Mouse (Mus musculus) Muller cell, postnatal 12 days (primary cell): Measurements from ENCODE around the gene Fam166a.

ENCODE experiments used
- DNase-seq: peaks from one replicate; pipeline ENCODE4 v3.0.0-alpha.2; 2015; ENCODE audit errors: inconsistent ontology term

Gene Fam166a

DNA sequence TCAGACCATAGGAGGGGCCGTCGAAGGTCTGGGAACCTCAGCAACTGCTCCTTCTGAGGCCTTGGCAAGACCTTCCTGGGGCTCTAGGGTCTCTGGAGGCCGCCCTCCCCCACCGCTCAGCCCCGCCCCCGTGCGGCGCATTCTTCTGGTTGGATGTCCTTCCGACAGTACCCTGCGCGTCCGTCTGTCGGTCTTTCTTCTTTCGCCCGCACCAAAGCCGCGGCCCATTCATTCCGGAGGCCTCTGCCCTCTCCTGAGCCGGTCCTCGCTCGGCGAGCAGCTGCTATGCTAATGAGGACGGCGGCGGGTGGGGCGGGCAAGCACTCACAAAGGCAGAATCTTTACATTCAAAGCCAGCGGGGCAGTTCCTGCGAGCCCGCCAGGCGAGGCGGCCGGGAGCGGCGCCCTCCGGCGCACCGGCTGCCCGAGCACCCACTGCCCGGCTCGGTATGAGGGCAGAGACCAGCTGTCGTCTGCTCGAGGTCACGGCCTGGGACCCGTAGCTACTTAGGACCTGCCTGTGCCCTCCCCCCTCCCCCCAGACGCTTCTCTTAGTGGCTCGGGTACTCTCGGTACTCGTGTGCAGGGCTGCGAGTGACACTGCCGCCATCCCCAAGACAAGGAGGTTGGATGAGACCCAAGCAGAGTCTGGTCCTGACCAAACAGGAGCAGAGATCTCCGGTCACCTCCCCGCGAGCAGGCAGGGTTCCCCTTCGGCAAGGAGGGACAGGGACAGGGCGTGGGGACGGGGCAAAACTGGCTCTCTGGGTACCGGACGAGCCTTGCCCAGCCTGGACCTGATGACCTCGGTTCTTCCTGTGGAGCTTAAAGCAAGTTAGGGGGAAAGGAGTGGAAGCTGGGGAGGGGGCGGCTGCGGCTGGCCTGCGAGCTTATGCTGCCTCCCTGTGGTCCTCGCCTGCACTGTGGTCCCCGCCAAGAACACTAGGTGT is 32.6 kb upstream of the Fam166a start:
- peak; percentile 81 for DNase-seq

DNA sequence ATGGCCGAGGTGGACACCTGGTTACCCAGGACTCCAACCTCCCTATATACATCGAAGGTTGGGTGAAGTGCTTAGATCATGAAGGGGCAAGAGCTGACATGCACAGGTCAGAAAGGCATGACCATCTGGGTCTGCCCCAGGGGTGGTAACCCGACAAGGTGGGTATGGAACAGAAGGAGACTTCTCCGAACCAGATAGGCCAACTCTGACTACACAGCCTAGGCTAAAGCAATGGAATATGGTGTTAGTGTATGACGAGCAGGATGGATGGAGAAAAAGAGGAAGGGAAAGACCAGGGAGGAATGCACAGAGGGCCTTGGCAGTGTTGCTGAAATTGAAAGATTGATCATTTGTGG is 32.0 kb upstream of the Fam166a start:
- DNase-seq: no peak

DNA sequence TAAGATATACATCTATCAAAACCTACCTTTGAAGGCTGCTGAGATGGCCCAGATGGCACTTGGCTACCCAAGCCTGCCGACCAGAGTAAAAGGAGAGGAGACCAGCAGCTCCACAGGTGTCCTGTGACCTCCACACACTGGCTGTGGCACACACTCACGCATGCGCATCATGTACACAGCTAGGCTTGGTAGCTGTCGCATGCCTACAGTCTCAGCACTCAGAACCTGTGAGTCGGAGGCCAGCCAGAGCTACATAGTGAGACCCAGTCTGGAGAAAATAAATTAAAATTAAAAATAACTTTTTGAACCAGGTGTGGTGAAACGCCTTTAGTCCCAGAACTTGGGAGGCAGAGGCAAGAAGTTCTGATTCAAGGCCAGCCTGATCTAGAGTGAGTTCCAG is 30.7 kb upstream of the Fam166a start:
- DNase-seq: no peak

DNA sequence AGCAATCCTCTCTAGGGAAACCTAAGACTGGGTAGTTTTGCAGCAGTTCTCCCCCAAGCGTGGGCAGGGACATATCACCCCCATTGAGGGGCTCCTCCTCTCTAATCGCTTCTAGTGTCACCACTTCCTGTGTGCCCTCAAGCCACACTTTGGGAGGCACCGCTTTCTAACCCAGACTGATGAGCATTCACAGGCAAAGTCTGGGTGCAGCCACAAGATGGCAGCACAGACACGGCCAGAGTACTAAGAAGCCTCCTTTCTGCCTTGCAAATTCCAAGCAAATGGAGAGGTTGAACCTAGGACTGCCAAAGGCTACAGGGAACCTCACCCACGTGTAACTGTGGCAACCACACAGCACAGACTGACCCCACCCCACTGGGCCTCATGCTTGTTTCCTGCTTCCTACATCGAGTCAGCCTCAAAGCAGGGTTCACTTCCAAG is 25.2 kb upstream of the Fam166a start:
- DNase-seq: peak; percentile 79

DNA sequence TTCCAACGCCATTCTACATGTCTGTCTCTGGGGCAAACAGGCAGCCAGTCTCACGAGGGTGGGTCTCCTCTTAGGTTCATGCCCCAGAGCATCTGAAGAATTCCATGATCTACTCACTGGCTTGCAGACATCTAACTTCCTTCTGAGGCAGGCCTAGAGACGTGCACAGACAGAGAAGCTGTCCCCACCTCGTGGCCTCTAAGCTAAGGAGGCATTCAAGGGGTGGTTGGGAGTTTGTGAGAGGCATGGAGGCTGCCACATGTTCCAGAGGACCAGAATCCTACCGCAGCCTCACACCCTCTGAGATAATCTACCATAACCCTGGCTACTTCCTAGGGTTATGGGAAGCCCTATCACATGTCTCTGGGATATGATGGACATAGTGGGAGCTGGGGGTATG is 24.5 kb upstream of the Fam166a start:
- no peak for DNase-seq

DNA sequence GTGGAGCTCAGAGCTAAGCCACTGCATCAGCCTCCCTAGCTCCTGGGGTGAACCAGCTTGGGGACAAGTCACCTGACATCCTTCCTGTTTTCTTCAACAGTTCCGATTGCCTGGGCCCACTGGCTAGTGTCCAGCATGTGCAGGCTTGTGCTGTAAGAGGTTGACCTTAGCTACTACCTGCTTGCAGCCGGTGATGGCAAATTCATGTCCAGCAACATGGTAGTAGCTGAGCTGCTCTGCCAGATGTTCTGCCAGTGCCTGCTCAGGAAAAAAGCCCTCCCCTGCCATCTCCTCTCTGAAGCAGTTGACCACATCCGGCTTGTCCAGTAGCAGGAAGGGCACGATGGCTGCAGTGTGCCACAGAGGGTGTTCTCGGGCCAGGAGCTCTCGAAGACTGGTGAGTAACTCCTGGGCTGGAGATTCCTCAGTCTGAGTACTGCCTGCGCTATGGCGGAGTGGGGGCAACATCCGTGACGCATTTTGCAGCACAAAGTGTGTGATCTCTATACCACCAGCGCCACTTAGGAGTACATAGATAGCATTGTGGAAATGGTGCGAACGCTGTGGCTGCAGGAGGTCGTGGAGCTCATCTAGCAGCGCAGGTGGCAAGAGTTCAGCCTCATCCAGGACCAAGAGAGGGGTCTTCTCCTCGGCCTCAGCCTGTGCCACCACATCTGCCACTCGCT is 23.9 kb upstream of the Fam166a start:
- DNase-seq: no peak

DNA sequence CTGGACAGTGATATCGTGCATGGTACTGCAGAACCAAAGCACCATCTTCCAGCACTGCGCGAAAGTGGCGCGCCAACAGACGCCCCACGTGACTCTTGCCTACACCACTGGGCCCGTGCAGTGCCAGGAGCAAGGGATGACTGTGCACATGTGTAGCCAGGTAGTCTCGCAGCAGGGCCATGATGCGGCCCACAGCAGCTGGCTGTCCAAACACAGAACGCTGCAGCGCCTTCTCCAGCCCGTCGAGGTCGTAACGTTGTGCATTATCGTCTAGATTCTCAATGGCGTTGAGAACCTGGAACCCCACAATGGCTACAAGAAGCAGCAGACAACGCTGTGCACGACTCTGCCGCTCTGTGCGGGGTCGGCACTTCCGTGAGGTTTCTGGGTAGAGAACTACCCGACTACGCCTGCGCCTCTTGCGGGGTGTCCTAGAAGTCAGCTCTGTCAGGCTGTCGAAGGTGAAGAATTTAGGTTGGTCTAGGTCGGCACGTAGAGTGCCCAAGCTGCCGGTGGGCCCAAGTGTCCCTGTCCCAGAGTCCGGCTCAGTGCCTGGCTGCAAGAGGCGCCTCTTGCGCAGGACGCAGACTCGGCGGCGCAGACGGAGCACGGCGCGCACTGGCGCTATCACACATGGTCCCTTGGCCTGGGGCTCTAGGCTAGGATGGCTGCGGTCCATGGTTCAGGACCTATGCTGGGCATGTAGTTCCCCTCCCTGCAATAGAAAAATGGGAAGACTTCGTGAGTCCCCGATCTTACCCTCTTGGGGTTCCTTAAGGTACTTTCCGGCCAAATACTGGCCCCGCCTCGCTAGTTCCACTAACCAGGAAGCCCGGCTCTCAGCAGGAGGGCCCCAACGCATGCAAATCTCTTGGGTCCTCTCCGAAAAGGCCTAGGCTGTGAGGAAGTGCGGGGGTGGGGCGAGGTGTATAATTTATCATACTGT is 23.1 kb upstream of the Fam166a start:
- no peak for DNase-seq

DNA sequence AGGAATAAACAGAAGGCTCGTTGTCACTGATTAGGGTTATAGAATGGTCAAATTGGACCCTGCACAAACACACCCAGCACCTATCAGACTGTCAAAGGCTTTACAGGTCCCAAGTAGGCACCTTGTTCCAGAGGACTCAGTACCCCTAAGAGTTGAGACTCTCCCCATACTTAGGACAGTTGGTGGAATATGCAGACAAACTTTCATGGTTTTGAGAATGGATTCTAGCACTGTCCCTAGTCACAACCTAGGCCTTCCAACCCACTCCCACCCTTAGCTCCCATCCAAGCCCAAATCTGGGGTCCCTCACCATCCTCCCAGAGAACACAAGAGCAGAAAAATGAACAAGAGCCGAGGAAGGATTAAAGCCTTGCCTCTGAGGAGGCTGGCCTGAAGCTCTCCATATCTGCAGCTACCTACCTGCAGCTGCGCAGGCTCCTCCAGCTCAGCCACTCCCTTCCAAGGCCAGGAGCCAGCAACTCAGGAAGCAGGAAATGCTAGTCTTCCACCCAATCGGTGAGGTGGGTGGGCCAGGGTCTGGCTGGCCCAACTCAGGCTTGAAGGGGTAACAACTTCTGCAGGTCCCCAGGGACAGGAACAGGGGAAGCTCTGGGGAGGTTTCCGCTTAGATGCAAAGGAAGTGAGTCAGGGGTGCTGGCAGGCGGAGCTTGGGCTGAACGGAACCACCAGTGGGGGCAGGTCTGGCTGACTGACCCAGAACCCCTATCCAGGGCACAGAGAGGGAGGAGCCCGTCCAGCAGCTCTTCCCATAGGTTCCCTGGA is 22.2 kb upstream of the Fam166a start, which contains the start of gene Tor4a:
Tor4a (minus strand) TSS at position 715 of the 783 bp plus-strand sequence.
- DNase-seq: peak; percentile 81

DNA sequence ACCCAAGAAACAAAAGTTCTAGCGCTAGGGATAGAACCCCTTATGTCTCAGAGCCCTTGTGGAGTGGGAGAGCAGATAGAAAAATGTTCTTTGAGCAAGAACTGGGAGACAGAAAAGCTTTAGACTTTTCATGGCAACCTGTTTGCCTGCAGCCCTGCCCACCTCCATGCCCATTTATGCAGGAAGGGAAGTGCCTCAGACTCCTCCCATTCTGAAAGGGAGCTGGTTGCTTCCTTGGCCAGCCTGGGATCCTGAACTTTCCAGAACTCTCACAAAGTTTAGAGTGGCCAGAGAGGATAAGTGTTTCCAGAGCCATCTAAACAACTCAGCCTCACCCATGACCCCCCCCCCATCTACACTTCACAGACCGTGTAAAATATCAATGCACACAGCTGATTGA is 21.4 kb upstream of the Fam166a start:
- DNase-seq: no peak

DNA sequence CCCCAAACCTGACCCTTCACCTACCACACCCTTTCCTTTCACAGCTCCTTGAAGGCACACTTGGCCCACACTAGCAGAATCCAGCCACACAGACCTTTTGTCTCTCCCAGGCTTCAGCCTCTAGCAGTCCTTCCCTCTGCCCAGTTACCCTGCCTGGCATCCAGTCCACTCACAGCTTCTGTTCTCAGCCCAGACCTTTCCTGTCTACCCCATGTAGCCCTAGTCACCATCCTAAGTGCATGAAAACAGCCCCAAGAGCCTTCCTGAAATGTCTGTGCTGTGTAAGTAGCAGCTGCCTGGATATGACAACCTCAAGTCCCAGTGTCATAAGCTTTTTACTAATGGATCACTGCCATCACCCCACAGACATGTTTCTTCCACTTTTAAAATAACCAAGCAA is 20.6 kb upstream of the Fam166a start:
- no peak for DNase-seq

DNA sequence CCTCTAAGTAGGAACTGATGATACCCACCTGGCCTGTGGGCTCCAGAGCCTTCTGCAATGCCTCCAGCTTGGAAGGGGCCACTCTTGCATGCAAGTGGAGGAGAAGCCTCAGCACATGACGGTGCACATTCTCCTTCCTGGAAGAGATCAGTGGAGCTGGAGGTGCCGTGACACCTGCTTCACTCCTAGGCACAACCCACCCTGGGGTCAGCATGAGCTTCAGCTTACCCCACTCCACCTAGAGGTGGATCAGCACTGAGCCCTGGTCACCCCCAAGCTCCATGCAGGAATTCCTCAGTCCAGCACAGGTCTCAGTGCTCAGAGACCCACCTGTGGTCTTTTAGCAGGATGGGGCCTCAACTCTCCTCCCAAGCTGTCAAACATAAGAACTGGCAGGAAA is 17.9 kb upstream of the Fam166a start:
- DNase-seq: no peak

DNA sequence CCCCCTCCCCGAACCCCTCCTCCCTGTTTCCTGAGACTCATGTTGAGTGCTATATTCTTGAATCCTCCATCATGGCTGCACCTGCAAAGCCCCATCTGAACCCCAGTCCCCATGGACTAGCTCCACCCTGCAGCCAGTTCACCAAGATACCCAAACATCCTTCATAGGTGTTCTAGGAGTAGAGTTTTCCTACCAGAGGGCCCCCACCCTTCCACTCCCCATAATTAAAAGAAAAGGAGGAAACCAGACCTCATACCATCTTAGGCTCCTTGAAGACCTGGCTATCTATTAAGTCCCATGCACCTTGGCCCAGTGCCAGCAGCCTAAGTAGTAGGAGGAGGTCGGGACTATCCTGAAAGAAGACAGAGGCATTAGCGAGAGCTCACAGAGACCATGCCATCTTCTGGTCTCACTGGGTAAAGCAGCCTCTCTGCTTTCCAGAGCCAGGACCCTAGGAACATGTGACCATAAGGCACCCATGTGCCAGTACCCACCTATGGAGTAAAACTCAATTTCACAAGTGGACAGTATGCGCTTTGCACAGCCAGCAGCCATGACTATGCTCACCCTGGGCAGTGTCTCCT is 14.8 kb upstream of the Fam166a start:
- DNase-seq: no peak

DNA sequence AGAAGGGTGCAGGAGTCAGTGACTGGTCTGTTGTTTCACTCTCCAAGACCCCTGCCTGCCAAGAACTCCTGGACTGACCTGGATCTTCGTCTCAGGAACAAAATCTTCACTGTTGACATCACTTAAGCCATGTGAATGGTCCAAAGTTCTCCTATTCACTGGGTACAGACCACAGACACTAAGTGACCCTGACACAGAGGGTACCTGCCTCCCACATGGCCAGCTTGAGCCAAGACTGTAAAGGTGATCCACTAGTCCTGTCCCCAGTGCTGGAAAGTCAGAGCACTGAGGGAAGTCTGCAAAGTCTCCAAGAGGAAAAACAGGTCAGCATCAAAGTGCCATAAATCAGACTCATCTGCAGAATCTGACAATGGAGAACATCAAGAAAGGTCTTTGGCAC is 11.0 kb upstream of the Fam166a start:
- DNase-seq: no peak

DNA sequence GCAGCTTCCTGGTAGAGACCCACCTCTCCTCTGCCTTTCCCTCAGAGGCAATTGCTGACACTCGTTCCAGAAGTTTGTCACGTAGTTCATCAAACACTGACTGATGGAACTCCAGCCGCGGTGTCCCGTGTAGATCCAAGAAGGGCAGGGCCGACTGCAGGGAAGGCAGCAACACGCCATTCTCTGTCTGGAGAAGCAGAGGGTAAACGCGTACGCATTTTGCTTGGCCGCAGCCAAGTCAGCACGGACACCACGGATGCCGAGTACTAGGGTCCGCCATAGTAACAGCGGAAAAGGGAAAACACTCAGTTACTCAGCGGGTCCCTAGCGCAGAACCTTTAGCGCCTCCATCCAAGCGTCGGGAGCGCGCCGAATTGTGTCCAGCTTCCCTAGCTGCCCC is 7.9 kb upstream of the Fam166a start:
- DNase-seq: no peak

DNA sequence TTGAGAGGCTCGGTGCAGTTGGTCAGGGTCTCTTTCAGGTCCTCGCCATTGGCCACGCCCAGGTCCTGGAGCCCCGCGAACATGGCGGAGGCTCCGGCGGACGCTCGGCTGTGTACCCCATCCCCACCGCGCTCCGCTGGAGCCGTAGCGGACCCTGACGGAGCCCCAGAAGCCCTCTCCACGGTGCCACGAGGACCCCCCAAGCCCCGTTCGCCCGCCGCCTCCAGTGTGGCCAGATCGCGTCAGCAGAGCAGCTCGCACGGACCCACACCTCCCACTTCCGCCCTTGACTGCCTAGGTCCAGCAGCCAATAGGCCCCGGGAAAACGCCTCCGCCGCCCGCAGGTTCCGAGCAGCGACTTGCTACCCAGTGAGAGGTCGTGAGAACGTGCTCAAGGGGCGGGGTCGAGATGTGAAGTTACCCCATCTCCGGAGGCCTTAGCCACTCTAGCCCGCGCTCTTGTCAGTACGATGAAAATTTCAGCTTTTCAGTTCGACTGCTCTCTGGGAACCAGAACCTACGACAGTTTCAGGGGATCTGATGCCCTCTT is 7.3 kb upstream of the Fam166a start, which contains the start of gene Nelfb:
Nelfb (minus strand) TSS at position 369 of the 550 bp plus-strand sequence.
- peak; percentile 96 for DNase-seq

DNA sequence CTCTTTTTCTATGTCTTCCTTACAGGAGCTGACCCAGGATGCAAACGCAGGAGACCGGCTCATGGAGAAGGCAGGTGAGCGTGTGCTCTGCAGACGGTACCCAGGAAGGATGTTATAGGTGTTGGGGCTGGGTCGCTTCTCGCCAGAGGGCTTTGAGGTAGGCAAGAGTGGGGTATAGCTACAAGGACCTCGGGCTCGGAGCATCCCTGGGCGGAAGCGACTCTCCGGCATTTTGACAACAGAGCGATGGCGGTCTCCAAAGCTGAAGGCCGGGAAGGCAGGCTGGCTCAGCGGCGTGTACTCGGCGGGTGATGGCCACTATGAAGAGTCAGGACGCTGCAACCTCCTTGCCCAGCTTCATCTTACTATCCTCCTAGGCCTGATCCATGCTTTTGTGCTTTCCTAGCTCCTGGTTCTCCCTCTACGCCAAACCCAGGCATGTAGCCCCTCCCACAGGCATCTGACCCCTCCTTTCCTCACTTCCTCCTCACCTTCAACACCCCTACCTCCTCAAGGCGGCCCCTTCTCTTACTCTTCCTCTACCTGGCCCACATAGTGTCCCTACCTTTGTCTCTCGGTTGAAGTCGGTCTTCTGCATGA is 5.2 kb upstream of the Fam166a start:
- DNase-seq: no peak

DNA sequence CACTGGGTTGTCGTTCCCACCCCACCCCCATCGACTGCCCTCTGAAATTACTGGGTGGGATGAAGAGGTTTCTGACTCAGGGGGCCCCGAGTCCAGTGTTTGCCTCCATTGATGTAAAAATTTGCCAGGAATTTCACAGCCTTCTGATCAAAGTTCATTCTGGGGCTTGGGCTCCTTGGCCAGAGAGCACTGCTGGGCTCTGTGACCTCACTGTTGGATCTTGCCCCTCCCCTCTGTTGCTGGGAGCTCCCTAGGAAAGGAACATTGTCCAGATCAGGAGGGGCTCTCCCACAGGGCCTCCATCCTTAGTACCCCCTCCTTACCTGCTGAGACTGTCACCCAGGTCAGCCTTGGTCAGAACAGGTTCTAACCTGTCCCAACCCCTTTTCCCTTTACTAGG is 4.1 kb upstream of the Fam166a start, which contains the start of gene Stpg3:
Stpg3 (minus strand) TSS at position 194 of the 400 bp plus-strand sequence.
- no peak for DNase-seq

DNA sequence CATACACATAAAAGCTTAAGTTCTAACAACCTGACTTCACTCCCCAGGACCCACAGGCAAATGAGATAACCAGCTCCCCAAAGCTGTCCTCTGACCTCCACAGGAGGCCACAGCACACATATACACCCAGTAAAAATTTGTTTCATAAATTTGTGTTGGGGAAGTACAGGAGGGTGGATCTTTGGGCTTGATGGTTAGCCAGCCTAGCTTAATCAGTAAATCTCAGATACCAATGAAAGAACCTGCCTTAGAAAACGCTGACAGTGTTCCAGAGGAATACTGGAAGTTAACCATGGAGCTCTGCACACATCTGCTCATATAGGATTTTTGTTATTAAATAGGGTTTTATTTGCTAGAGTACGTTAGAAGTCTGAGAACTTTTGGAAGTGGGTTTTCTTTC is 879 bp upstream of the Fam166a start:
- DNase-seq: no peak

DNA sequence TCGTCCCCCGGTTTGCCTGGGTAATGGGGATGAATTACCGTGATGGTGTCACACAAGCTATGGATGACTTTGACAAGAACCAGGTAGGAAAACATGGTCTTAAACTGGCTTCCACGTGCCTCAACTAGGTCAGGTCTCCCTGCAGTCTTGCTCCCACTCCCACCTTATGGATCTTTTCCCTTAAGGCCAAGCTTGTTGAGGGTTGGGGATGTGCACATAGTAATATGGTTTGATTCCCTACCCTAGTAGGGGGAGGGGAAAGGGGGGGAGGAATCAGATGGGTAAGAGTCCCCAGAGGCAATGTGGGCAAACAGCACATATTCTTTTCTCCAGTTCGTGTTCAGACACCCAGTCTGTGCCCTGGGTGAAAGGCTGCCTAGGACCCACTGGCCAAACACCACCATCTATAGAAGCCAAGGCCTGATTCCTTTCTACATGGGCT is 2.8 kb downstream of the Fam166a start:
- DNase-seq: no peak
